Mouse (Mus musculus) right cerebral cortex, postnatal 4 days (tissue): ENCODE data around the gene Mybpc2.

Source experiments
- DNase-seq: peaks from one replicate; pipeline ENCODE4 v3.0.0-alpha.2; 2022

Gene Mybpc2

DNA sequence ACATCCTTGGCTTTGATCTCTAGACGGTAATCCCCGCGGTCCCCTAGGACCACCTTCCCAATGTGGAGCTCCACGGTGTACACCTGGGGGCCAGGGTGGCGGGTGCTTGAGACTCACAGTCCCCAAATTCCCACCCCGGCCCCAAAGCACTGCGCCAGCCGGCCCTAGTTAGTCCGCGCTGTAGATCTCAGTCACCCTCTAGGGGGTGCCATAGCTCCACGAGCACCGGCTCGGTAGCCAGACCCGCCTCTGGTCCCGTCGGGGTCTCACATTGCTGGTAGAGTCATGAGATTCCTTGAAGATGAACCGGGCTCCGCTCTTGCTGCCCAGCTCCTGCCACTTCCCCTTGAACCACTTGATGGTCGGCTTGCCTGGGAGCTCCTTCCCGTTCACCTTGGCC is 2.7 kb downstream of the Mybpc2 start:
- DNase-seq = peak; percentile 60

DNA sequence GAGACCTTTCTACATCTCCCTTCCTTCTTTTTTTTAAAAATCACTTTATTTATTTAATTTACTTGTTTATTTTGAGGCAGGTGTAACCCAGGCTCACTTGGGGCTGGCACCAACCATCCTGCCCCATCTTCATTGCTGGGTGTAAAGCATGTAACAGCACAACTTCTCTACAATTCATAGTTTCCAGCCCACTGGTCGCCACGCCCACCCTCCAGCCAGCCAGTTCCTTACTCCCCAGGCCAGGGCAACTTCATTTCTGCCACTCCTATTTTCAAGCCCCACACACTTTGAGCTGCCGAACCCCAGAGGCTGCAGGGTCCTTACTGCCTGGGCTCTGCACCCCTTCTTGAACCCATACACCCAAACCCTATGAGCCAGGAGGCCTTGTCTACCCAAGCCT is 3.5 kb downstream of the Mybpc2 start:
- no peak for DNase-seq

DNA sequence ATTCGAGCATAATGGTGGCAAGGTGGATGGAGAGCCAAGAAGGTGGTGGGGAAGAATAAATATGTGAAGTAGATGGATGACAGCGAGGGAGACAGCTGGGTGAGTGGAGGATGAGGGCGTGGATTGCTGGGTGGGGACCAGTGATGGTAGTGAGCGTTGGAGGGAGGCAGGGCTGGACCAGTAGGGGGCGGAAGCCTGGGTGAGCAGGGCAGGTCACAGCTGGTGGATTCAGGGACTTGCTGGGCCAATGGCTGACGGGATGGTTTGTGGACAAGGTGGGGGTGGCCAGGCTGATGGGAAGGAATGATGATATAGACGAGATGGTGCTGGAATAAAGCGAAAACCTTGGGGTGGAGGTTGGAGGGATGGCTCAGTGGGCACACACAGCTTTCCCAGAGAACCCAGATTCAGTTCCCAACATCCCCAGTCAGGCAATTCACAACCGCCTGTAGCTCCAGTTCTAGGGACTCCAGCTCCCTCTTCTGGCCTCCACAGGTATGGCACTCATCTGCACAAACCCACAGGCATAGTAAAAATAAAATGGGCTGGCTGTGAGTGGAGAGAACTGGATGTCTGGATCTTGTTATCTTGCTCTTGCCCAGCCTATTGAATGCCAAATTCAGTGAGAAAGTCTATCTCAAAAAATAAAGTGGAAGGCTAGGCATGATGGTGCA is 5.1 kb downstream of the Mybpc2 start:
- no peak for DNase-seq

DNA sequence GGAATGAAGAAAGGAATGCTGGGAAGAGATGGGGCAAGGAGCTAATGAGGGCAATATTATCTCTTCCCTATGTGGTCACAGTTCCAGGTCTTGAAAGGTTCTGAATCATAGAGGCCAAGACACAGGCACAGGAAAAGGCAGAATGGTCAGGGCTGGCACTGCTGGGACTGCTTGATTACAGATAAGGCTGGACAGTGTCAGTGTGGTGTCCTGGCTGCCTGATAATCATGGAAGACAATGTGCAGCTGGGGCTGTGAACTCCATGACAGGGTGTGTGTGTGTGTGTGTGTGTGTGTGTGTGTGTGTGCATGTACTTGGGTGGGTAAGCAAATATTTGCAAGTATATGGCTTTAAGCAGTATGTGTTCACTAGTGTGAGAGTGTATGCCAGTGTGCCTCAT is 17.0 kb downstream of the Mybpc2 start:
- DNase-seq = no peak

DNA sequence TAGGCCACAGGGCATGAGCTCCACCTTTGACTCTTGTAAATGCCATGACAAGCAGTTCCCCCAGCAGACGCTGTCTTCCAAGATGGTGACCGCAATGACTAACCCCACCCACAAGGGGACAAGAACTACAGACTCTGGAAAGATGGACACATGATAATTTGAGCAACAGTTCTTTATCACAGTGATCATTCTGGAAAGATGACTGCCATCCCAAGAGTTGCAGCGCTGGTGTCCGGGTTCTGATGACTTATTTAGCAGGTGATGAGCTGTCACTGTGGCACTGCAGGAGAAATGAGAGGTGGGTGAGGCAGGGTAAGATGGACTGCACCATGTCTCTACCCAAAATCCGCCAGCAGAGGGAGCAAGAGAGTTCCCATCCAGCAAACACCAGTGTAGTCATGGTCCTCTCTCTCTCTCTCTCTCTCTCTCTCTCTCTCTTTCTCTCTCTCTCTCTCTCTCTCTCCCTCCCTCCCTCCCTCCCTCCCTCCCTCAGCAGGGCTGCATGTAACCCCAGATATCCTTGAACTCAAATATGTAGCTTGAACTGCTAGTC is 22.8 kb downstream of the Mybpc2 start:
- peak; percentile 83 for DNase-seq

DNA sequence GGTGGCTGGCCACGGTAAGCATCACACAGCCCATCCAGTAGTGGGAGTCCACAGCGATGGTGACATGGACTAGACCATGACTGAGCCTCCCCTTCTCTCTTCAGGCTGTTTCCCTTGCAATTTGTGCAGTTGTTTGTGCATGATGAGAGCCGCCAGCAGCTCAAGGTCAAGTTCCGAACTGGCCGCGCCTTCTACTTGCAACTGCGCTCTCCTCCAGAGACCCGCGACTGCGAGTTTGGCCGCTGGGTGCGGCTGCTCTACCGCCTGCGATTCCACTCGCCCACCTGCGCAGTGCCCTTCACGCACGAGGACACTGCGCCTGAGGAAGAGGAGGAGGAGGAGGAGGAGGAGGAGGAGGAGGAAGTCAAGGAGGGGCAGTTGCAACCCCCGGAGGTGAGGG is 24.4 kb downstream of the Mybpc2 start:
- DNase-seq = no peak

DNA sequence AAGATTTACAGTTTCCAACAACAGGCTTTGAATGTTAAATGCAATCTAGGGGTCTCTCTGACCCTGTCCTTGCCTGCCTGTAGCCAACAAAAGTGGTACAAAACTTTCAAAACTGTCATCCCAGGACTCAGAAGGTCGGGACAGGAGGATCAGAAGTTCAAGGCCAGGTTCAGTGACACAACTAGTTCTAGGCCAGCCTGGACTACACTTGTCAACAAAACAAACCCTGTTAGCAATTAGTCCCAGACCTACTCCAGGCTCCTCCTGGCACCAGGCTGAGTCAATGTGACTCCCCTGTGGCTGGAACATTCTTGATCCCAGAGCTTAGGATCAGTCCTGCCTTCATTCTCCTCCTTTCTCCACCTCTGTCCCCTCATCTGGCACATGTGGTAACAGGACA is 25.5 kb downstream of the Mybpc2 start:
- DNase-seq = no peak

DNA sequence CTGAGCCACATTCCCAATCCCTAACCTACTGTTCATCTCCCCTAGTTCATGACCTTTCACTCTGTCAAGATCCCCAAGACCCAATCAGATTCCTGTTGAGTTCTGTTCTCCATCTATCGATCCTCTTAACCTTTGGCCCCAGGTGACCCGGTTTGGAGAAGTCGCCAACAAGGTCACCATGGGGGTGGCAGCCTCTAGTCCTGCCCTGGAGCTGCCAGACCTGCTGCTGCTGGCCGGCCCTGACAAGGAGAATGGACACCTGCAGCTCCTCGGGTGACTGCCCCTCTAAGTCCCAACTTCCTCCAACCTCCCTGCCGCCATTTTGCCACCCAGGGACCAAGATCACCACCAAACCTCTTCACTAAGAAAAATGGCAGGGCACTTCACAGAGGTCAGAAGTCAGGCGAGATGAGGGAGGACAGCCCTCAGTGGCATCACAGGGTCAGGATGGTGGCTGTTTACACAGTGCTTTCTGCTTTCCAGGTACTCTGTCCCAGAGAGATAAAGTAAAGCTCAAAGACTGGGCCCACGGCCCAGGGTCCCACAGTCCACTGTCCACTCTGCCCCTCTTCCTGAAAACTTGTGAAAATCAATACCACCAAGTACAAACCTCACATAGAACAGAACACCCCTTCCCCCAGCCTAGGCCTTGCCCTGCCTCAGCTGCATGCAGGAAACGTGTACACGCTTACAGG is 26.9 kb downstream of the Mybpc2 start:
- peak; percentile 23 for DNase-seq

DNA sequence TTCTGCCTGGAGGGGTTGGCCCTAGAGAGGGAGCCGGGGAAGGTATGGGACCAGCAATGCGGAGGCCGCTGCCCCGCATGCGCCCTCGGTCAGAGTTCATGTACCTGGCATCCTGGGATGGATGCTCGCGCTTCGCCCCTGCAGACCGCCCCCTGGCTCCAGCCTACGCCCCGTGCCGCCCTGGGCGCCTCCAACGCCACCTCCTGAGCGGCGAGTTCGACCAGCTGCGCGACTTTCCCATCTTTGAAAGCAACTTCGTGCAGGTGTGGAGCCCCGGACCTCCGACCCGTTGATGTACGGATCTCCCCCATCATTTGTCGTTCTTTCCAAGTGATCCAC is 27.7 kb downstream of the Mybpc2 start:
- DNase-seq = no peak

DNA sequence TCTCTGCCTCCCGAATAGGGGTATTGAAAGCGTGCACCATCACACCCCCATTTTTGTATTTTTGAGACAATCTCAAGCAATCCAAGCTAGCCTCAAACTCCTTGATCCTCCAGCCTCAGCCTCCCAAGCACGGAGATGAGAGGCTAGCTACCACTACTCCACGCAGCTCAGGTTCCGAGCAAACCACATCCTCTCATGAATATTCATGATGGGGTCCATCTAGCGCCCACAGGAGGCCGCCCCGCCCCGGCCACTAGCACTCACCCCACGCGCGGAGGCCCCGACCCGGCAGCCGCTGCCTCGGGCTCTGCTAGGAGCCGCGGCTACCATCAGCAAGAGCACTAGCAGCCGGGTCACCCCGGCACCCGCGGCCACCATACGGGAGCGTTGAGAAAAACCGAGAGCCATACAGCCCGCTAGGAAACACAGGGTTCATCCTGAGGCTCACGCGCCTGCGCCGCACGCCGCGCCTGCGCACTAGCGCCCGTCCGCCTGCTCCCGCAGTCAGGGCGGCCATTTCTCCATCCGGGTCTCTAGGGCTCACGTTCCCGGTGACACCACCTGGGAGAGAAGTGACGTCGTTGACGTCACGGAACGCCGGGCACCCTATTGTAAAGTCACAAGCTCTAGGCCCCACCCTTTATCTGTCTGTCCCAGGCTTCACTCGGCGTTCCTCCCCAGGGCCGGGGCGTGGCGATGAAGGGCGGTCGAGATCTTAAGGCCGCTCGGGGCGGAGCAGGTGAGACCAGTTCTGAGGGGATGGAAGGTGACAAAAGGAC is 28.3 kb downstream of the Mybpc2 start, which contains the start of the genes Emc10 and Fam71e1:
Gene Emc10 (minus strand): TSS at position 538 of the 779 bp plus-strand sequence.
Gene Fam71e1 (plus strand): TSS at position 590 of the 779 bp plus-strand sequence.
- peak; percentile 98 for DNase-seq

DNA sequence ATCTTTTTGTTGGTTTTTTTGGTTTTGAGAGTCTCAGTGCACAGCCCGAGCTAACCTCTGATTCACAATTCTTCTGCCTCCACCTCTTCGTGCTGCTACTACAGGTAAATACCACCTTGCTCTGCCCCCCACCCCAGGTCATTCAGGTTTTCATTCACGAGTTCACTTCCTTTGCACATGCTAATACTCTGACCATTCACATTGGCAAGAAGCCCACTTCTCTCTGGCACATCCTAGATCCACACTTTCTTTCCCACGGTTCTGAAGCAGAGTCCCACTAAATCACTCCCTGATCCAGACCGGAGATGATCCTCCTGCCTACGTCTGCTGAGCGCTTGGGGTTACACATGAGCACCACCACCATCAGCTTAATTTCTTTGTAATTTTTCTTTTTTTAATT is 29.4 kb downstream of the Mybpc2 start:
- peak; percentile 5 for DNase-seq

DNA sequence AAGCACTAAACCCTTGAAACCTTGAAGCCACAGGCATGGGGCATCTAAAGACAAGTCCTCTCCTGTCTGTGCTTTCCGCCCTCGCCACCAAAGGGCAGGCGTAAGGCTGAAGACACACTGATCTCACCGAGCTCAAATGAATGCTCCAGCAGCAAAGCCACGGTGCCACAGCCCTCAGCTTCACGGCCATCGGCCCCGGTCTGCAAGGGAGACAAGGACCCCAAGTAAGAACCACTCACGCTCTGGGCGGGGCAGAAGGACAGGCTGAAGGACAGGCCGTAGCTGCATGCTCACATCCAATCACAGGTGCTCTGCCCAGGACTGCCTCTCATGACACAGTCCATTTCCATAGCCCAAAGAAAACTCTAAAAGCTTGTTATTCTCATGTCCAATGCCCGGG is 29.8 kb downstream of the Mybpc2 start:
- peak; percentile 5 for DNase-seq

DNA sequence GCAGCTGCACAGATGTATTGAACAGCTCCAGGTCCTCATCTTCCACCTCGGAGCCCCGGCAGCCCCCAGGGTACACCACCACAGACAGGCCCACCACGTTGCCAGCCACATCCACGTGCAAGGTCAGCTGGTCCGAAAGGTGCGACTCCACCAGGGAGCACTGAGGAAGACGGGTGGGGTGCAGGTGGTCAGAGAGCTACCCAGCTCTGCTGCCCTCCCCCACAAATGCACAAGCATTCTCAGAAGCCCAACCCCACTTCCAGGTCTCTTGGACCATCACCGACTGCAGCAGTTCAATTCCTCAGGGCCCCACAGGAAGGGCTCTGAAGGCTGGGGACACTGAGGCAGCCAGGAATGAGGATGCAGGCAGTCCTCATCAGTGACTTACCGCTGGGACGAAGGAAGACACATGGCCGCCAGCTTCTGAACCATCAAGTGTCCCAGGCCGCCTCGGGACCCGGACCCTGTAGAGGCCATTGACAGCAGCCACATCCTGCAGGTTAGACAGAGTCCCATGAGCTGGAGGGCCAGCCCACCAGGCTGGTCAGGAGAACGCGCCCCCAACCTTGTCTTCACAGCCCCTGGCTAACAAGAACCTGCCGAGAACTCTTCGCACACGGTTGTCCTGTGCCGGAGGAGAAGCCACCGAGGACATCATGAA is 32.2 kb downstream of the Mybpc2 start:
- DNase-seq = no peak

DNA sequence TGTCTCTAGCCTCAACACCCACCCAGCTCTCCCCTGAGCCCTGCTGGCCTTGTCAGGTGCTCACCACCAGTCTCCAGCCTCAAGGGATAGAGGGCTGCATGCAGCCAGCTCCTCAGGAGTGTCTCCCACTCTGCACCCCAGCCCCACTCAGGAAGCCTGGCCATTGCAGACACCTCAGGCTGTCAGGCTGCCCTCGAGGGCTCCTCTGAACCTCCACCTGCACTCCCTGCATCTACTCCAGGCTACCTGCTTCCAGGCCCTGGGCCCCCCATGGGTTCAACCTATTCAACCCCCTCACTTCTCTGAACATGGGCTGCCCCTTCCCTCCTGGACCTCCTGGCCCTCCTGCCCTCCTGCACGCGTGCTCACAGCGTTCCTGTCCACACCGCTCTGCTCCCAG is 33.1 kb downstream of the Mybpc2 start:
- no peak for DNase-seq

DNA sequence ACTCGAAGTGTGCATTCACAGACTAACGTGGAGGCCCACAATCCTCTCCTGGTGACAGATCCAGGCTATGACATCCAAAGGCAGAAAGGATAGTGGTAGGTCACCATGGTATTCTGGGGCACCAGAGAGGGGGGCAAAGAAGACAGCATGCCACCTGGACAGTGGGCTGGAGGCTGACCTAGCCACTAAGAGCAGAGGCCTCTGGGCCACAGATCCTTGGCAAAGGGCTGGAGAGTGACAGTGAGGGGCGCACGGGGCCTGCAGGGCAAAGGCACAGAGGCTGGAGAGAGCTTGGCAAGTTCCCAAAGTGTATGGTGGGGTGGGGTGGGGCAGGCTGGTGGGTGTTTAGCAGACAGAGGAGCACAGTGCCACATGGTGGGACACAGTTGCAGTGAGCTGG is 34.2 kb downstream of the Mybpc2 start:
- peak; percentile 4 for DNase-seq

DNA sequence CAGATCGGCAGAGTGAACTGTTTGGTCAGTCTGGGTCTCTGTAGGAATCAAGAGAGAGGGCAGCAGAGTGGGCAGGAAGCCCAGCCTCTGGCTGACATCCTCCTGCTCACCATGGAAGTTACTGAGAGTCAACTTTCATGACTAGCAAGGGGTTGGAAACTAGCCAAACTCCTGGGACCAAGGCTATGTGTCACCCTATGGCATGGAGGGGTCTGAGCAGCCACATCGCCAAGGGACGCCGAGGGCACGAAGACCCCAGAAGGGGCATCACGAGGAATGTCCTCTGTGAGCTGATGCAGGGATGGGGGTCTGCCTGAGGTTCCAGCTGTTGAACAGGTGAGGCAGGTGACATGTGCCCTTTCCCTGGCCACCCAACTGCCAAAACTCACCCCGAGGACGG is 35.9 kb downstream of the Mybpc2 start:
- DNase-seq = peak; percentile 3

DNA sequence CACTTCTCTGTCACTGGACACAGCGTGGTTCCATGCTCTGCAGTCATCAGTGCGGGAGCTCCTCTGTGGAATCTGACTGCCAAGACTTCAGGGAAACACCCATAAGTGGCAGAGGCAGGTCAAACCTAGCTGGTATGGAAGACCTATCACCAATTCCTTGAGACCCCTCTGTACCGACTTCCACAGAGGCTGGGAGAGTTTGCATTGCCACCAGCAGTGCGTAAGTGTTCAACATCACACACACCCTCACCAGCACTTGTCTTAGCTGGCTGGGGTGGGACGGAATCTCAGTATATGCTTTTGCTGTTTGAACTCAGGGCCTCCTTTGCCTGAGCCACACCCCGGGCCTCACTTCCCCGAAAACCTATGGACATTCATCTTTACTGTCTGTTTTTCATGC is 36.5 kb downstream of the Mybpc2 start:
- no peak for DNase-seq

DNA sequence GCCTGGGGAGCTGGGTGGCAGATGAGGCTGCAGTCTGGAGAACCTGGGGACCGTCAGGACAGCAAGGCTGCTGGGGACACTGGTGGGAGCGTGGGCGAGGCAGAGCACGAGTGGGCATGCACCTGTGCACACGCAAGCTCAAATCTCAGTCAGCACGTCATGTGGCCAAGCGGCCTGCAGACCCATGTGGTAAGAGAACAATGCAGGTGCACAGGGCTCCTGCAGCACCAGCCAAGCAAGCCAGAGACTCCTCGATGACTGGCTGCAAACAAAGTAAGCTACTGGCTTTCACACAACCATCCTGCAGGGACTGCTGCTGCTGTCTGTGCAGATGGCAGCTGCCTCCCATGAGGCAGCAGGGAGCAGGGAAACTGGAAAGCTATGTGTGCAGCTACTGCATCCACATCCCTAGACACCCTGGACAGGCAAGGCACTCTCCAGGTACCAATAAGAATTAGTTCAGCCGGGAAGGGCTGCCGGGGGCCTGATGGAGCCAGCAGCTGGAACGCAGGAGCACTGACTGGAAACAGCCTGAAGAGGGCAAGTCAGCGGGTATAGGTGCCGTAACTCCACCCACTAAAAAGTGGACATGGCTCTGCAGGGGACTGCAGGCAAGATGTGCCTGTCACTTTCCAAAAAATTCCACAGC is 37.4 kb downstream of the Mybpc2 start:
- DNase-seq = peak; percentile 4

DNA sequence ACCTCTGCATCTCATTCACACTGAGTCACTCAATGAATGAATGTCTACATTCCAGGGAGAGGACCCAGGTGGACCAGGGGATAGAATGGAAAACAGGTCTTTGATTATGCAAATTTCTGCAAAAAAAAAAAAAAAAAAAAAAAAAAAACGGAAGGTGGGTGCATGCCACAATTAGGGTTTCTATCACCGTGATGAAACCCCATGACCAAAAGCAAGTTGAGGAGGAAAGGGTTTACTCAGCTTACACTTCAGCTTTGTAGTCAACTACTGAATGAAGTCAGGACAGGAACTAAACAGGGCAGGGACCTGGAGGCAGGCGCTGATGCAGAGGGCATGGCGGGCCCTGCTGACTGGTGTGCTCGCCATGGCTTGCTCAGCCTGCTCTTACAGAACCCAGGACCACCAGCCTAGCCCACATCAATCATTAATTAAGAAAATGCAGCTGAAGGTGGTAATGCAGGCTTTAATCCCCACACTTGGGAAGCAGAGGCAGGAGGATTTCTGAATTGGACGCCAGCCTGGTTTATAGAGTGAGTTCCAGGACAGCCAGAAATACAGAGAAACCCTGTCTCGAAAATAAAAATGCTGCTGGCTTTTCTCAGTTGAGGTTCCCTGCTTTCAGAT is 38.8 kb downstream of the Mybpc2 start:
- DNase-seq = no peak

DNA sequence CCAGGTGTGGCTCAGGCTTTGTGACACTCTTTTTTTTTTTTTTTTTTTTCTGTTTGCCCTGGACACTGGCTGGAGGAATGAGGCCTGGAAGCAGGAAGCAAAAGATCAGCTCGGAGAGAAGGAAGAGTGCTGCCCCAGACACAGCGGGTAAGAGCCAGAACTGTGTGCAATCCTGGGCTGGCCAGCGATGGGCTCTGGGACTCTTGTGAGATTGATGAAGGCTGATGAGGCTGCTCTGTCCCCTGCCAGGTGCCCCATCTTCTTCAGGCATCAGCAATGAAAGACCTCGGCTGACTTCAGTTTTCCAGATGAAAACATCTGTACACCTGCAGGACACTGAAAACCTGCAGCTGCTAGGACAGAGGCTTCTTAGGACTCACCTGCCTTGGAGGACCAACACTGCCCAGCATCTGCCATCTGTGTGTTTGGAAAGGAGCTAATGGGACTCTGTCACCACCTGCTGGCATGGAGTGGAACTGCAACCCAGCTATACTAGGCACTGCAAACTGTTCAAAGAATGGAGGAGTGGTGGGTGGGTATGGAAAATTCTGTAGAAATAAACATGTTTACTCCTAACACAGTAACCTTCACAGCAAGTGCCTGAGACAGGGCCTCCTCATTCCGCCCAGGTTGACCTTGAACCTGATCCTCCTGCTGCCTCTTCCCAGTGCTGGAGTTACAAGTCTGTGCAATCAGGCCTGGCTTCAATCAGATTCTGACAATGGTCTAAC is 39.5 kb downstream of the Mybpc2 start:
- DNase-seq = peak; percentile 88

DNA sequence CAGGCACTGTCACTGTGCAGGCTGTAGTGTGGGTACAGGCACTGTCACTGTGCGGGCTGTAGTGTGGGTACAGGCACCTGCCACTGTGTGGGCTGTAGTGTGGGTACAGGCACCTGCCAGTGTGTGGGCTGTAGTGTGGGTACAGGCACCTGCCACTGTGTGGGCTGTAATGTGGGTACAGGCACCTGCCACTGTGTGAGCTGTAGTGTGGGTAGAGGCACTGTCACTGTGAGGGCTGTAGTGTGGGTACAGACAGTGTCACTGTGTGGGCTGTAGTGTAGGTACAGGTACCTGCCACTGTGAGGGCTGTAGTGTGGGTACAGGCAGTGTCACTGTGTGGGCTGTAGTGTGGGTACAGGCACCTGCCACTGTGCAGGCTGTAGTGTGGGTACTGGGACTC is 40.3 kb downstream of the Mybpc2 start:
- no peak for DNase-seq
